Mouse (Mus musculus) cerebellum, postnatal 14 days (tissue): ENCODE results near the gene Clmn.
"Not testable (repeated sequence)": the region's sequence is repeated elsewhere in the genome, so short reads cannot be mapped to it uniquely, and the experiment has no call there.

Source experiments
- DNase-seq, 2 experiments: peaks; one replicate each; pipeline ENCODE4 v3.0.0; 2021; ENCODE audit warnings: mixed read lengths in 2 of 2

The Clmn gene

DNA sequence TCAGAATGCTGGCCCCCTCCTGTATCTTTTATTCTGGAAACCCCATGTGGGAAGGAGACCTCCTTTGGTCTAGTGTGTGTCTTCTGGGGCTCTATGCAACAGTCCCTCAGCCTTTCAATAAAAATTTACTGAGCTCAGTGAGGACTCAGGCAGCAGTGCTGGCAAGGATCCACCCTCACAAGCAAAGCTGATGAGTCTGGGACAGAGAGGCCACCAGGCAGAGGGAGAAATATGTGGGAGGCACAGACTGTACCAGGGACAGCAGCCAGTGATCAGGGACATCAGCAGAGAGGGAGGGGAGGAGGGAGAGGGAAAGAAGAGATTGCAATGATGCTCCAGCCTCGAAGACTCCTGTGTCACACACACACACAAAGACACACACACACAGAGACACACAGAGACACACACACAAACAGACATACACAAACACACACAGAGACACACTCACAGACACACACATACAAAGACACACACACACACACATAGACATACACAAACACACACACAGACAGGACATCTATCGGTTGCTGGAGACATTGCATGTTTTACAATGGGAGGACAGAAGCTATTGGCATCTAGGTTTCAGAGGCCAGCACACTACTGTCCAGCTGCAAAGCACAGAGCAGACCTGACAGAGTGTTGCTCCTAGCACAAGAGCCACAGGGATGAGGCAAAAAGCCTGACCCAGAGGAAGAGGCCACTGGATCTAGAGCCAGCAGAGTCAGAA lies 27.6 kb downstream of the Clmn start:
- peak; percentile 62 to 69 for DNase-seq

GRCm38 (mm10) chr12:104836230-104836629 lies 28.6 kb downstream of the Clmn start:
- DNase-seq, result no peak

DNA sequence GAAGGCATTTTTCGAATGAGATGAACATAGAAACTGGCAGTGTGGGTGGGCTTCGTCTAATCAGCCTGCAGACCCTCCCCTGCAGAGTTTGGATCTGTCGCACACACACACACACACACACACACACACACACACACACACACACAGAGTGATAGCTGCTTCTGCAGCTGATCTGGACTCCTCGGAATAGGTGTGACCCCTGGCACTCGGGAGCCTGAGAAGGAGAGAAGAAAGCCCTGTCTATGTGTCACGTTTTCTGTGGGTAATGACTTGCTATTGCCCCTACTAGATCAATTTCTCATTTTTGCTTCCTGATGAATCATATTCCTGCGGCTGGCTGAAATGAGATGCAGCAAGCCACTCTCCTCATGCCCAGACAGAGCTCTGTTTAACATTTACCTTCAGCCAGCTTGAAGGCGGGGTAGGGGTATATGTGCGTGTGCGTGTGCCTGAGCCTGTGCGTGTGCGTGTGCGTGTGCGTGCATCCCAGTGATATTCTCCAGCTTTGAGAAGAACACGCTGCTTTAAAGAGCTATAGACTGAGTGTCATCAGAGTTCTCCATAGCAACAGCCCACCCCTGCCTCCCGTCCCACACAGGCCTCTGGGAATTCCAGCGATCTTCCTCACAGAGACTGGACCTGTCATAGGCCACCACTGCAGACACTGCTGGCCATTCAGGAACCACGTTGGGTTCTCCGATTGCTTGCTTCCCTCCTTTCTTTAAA lies 29.3 kb downstream of the Clmn start:
- DNase-seq, result no peak

GRCm38 (mm10) chr12:104834772-104835171 lies 30.1 kb downstream of the Clmn start:
- no peak for DNase-seq

GRCm38 (mm10) chr12:104830666-104831435 lies 34.0 kb downstream of the Clmn start:
- no peak for DNase-seq

GRCm38 (mm10) chr12:104830283-104830639 lies 34.6 kb downstream of the Clmn start:
- no peak for DNase-seq

- DNase-seq, result peak in 1 of 2 experiments; percentile 43
Observed at GRCm38 (mm10) chr12:104829596-104830282, 35.1 kb downstream of the Clmn start.

GRCm38 (mm10) chr12:104828986-104829385 lies 35.9 kb downstream of the Clmn start:
- not testable (repeated sequence) for DNase-seq

- no peak for DNase-seq
Observed at GRCm38 (mm10) chr12:104827721-104828120, 37.2 kb downstream of the Clmn start.

DNA sequence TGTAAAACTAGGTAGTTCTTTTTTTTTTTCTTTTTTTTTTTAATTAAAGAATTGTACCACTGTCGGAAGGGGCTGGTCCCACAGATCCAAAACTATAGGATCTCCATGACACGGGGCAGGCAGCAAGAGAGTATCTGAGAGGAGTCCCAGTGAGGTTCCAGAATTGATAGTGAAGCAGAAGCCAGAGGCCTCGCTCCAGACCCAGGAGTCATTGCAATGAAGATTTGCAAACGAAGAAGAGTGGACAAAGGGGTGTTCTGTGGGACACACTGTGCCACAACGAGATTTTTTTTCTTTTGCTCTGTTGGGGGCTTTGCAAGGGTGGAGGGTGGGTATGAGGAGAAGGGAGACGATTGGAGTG lies 40.0 kb downstream of the Clmn start:
- DNase-seq, result no peak

- DNase-seq, result peak; percentile 85 to 89
Observed at GRCm38 (mm10) chr12:104824244-104824906, 40.5 kb downstream of the Clmn start.

DNA sequence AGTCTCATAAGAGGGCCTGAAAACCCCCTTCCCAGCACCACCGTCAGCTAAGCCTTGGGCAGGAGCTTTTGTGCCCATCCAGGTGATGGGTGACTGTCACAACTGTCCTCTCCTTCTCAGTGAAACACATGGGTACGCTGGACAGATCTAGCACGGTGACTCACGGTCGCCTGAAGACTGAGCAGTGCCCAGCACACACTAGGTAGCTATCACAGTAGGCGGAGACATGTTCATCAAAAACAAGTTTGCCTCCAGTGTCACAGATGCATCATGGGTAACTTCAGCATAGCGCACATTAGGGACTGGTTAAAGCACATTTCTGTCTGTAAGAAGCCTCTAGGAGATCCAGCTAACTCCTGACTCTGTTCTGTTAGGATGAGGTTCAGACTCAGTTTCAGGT lies 41.2 kb downstream of the Clmn start:
- no peak for DNase-seq

- no peak for DNase-seq
Observed at GRCm38 (mm10) chr12:104822838-104823599, 41.9 kb downstream of the Clmn start.

GRCm38 (mm10) chr12:104822151-104822550 lies 42.7 kb downstream of the Clmn start:
- DNase-seq, result no peak

DNA sequence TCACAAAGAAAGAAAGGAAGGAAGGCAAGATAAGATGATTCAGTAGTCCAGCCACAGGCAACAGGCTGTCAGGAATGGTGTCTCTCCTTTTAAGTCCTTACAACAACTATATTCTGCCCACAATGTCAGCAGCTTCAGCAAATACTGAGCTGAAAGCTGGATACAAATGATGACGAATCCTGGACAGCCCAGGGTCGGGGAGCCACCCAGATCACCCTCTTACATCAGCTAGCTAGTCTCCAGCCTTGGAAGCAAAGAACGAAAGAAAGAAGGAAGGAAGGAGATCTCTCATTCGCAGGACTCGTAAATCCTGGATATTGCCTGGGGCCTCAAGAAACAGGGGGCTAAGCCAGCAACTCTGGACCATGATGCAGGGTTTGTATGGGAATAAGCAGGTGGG lies 44.8 kb downstream of the Clmn start:
- DNase-seq, result no peak

- DNase-seq, result peak in 1 of 2 experiments; percentile 50
Observed at GRCm38 (mm10) chr12:104819050-104819449, 45.8 kb downstream of the Clmn start.

DNA sequence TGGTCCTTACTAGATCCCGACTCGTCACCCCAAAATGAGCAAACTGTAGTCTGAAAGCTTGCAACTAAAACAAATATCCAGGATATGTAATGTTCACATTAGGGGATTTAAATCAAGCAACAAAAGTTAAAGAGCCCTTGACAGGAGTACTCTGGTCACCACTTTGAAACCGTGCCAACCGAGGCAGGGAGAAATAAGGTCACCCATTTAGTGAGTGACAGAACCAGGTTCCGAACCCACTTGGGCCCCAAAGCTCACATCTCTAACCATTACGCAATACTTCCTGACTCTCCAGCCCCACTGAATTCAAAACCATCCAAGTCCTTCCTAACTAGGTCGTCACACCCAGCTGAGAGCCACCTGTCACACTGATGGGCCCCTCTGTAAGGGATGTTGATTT lies 46.8 kb downstream of the Clmn start:
- DNase-seq, result peak; percentile 36 to 51

DNA sequence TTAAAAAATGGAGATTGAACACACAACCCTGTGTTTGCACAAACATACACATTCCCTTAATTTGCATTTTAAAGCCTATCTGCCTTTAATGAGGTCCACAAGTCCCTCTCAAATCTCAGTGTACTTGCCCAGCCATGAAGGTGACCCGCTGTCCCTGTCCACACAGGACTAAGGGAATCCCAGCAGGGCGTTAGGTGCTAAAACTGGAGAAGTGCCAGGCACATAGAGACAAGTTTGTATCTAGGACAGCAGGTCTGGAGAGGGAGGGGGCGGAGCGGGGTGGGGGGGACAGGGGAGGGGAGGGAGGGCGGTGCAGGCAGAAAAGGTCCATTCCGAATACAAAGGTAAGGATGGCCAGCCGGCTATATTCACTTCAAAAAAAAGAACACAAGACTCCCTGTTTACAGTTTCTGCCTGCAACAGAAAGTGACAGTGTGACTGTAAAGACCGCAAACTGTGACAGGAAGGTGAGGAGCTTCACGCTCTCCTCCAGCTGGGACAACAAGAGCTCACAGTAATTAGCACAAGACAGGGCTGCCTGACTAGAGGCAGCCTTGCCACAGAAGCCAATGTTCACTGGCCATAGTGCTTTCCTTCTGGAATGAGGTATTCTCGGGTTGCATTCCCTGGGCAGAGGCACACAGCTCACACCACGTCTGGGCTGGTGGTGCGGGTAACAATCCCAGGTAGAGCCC lies 47.6 kb downstream of the Clmn start:
- no peak for DNase-seq

- DNase-seq, result no peak
Observed at GRCm38 (mm10) chr12:104814291-104814690, 50.6 kb downstream of the Clmn start.

DNA sequence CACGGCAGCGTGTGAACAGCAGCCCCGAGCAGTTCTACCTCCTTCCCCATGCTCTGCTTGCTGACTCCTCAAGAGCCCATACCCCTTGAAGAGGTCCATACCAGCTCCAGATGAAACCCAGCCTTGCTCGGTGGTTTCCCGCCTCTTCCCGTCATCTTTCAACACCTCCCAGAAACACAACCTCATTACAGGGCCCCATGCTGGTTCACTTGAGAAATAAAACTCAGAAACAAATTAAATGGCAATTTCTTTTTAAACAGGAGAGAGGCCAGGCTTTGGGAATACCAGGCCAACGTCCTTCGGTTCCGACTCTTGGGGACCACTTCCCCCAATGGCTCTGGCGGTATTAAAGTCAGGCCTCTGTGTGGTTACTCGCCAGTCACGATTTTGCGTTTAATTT lies 51.1 kb downstream of the Clmn start:
- no peak for DNase-seq

DNA sequence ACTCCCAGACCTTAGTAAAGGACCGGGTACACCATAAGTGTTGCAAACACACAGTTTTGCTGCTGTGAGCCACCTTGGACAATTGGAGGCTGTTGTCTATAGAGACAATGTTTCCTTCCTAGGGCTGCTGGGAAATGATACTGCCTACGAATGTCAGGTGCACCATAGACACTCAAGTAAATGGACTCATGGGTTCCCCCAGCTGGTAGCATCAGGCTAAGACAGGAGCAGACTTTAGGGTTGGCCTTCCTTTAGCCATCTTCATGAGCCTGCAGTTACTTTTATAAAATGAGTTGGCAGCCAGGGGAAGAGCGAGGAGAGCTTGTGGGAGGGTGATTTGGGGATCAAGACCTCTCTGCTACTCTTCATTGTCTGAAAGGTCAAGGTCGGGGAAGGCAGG lies 52.2 kb downstream of the Clmn start:
- DNase-seq, result peak; percentile 47 to 59
